Mouse (Mus musculus) spleen, adult 18-20 months (tissue): ENCODE data around the gene Tbccd1.
"Not testable (repeated sequence)": the region's sequence is repeated elsewhere in the genome, so short reads cannot be mapped to it uniquely, and the experiment has no call there.

ENCODE experiments used
- DNase-seq, 2 experiments: peaks; one replicate each; pipeline ENCODE4 v3.0.0; 2022; ENCODE audit warnings: mixed read lengths in 2 of 2

The Tbccd1 gene

GRCm38 (mm10) chr16:22779228-22779835 lies 78.1 kb downstream of the Tbccd1 start:
- DNase-seq: no peak

- DNase-seq: not testable (repeated sequence)
Observed at GRCm38 (mm10) chr16:22778296-22778695, 79.2 kb downstream of the Tbccd1 start.

DNA sequence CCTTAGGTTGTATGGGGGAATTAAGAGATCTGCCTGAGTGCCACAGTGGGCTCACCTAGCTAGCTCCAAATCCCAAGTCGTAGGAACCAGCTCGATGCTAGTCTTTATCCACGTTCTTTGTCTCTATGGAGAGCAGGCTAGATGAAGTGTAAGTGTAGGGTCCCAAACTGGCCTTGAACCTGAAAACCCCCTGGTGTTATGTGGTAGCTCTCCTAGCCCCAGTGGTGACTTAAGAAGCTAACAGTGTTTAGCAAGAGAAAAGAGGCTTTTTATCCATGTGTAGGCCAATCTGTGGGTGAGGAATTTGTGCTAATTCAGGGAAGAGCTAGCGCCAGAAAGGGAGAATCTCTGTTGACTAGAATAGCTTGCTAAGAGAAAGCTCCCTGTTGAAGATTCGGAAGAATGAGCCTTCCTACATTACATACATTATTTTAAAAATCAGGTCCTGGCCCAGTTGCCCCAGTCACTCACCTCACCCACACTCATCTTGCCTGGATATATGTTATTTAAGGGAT lies 81.9 kb downstream of the Tbccd1 start:
- no peak for DNase-seq

DNA sequence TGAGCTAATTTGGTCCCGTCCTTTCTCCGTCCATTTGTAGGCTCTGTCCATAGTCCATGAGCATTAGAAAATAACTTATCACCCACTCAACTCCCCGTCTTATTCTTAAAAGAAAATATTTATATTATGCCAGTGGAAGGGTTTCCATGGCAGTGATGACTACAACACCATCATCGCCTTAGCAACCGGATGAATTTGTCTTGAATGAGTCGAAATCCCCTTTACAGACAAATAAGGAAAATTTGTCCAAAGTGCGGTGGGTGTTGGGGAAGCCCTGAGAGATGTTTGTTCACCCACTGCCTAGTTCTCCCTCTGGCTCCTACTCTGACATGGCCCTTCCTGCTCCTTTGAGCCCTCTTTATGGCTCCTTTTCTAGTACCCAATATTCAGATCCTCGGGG lies 88.8 kb downstream of the Tbccd1 start:
- DNase-seq: no peak

DNA sequence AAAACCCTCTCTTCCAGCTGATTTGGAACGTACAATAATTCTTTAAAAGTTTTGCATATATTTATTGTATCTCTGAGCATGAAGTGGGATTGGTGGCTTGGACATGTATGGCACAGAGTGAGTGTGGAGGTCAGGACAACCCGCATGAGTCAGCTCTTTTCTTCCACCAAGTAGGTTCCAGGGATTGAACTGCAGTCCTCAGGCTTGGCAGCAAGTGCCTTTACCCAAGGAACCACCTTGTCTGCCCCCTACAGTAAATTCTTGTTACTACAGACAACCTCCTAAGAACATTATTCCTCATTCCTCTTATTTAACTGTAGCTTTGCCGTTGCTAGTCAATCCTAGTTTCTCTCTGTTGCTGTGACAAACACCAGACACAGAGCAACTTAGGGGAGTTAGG lies 90.1 kb downstream of the Tbccd1 start:
- DNase-seq: no peak

GRCm38 (mm10) chr16:22766738-22767211 lies 90.7 kb downstream of the Tbccd1 start:
- no peak for DNase-seq

GRCm38 (mm10) chr16:22765531-22765930 lies 91.9 kb downstream of the Tbccd1 start:
- no peak for DNase-seq
